Mouse (Mus musculus): ENCODE results near the gene Lhpp. TPM values are rescaled to one million over a fixed set of nuclear protein-coding genes. Genes with fewer than 3 reads are reported as not detected.

The Lhpp gene
- total RNA-seq, 2 experiments from 2014 or later, result 17.1 to 26.8 TPM

GRCm38 (mm10) chr7:132597251-132598041, 13.0 kb upstream of the Lhpp start:
- no peak for DNase-seq (ENCODE audit: low spot score in 2 of 2)

DNA sequence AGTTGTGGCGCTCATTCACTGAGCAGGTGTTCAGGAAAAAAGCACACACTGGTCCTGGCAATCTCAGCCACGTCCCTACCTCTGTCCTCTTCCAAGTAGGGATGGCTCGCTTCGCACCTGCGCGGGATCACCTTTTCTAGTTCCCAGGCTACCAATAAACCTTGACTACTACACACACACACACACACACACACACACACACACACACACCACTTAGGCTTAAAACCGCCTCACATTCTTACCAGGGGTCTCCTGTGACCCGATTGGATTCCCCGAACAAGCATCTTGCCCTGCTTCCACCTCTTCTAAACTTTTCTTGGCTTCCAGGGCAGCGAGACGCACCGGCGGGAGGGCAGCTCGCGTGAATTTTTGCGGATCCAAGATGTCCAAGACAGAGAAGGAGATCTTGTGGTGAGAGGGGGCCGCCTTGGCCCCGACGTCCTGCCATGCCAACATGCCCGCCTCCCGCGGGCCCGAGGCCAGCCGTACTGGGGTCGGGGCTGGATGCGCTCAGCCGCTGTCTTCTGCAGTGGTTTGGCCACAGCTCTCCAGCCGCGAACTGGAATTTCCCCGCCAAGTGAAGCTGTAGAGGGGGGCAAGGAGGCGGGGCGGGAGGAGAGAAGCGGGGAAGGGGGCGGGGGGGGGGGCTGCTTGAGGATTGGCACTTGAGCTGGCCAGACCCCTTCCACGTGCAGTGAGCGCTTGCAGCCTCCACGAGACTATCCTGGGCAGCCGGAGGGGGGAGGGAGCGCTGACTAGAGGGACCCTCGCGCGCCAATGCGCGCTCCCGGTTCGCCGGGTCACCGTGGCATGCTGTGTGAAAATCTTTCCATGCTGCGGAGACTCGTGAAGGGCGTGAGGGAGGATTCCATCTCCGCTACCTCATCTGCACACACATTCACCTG, 11.1 kb upstream of the Lhpp start, which contains the start of gene Nkx1-2:
Gene Nkx1-2 (minus strand): TSS at position 567 of the 905 bp plus-strand sequence.
- no peak for DNase-seq (ENCODE audit: low spot score in 2 of 2)

GRCm38 (mm10) chr7:132600026-132600425, 10.4 kb upstream of the Lhpp start:
- DNase-seq (ENCODE audit: low spot score in 2 of 2), result no peak

- DNase-seq (ENCODE audit: low spot score in 2 of 2), result no peak
Observed at GRCm38 (mm10) chr7:132600926-132601325, 9.5 kb upstream of the Lhpp start.

DNA sequence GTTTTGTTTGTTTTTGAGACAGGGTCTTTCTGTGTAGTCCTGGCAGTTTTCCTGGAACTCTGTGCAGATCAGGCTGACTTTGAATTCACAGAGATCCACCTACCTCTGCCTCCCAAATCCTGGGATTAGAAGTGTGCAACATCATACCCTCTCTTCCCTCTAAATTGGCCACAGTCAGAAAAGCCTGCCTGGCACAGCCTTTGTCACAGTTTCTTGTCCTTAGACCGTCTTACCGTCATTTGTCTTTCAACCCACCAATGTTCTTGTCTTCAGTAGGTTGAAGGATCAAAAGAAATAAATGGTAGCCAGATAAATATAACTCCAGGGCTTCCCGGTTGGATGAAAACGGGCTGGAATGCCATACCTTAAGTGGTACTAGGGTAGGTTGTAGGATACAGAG, 5.7 kb upstream of the Lhpp start:
- DNase-seq (ENCODE audit: low spot score in 2 of 2), result no peak

DNA sequence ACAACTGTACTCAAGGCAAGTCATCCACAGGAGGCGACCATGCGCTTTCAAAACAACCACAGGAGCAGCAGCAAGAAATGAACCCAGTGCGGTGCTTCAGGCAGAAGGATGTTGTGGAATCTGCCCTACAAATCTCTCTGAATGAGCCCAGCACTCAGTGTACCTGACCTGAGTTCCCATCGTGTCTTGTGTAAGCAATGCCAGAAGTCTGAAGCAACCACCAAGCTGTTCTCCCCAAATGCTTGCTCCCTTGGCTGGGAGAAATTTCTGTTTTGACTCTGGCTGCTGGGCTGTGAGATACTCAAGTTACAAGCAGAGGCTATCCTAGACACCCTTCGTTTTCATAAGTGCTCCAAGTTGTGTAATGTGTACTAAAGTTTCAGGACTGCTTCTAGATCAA, 4.7 kb upstream of the Lhpp start:
- no peak for DNase-seq (ENCODE audit: low spot score in 2 of 2)

DNA sequence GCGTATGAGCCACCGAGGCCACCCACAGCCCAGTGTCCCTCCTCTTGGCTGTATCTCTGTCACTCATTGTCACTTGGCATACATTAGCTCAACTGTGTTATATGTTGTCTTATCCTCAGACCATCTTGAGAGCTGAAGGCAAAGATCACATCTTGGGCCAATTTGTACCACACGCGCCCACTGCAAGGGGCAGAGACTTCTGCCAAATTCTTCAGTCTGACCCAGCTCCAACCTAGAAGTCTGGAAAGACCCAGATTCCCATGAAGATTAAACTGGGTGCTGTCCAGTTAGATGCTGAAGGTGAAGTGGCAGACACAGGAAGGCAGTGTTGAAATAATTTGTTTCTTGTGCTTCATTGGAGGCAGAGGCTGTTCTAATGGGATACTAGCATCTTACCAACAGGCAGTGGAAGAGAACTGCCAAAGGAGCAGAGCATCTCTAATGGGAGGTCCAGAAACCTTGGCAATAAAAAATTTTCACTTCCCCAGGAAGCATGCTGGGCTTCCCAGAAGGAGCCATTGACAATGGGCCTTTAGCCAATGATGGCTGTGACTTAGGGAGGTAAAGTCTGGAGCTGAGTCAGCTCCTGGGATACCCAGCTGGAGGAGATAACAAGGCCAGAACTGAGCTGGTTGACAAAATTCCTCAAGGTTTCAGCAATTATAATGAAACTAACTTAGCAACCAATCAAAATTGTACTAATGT, 2.0 kb upstream of the Lhpp start:
- no peak for DNase-seq (ENCODE audit: low spot score in 2 of 2)

- DNase-seq (ENCODE audit: low spot score in 2 of 2), result no peak
Observed at GRCm38 (mm10) chr7:132611530-132611929, 1.1 kb downstream of the Lhpp start.

- no peak for DNase-seq (ENCODE audit: low spot score in 2 of 2)
Observed at GRCm38 (mm10) chr7:132615346-132615745, 4.9 kb downstream of the Lhpp start.

DNA sequence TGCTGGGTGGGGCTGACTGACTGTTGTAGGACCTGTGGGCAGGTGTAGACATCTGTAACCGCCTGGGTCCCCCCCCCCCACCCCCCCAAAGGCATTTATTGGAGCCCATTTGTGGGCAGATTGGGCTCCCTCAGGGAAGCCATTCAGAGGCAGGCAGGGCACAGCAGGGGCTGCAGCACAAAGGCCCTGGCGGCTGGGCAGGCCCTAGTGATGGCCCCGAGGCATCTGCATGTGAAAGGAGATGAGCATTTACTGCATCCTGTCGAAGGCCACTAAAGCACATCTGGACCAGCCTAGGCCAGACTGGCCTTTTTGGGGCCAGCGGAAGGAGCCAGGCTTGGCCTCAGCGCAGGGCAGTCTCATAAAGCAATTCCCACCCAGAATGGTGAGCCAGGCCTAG, 6.0 kb downstream of the Lhpp start:
- no peak for DNase-seq (ENCODE audit: low spot score in 2 of 2)

DNA sequence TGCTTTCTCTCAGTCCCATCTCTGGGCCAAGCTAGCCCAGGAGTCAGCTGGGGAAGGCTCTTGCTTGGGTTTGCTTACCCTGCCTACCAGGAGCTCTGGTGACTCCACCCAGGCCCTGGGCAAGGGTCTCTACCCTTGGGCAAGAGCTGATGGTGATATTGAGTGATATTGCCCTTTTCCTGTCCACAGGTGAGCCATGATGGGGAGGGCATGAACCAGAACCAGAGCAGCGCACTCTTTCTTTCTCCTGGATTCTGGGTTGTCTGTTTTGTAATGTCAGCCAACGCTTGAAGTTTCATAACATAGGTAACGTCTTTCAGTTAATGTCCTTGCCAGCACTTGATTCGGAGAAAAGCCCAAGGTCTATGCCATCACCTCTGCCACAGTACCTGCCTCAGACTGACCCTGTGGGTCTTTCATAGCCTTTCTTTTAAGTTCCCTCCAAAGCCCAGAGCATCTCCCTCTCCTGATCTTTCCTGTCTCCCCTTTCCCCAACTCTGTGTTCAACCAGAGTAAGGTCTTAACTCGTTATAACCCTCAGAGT, 6.7 kb downstream of the Lhpp start:
- no peak for DNase-seq (ENCODE audit: low spot score in 2 of 2)

DNA sequence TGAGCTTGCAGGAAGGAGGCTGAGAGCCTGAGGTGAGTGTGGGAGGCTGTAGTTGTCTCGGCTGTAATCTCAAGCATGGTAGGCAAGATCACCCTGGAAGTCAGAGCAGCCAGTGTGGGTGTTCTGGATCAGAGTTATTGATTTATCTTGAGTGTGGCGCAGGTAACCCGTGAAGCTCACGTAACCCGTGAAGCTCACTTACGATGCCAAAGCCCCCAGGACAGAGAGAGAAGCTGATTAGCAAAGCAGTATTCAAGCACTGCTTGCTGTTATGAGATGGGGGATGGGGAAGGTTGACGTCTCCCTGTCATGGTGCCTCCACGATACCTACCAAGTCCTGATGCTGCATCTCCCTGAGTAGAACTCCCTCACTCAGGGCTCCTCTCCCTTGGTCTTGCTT, 9.1 kb downstream of the Lhpp start:
- no peak for DNase-seq (ENCODE audit: low spot score in 2 of 2)

- DNase-seq (ENCODE audit: low spot score in 2 of 2), result no peak
Observed at GRCm38 (mm10) chr7:132619975-132620918, 9.8 kb downstream of the Lhpp start.

GRCm38 (mm10) chr7:132624161-132624560, 13.7 kb downstream of the Lhpp start:
- DNase-seq (ENCODE audit: low spot score in 2 of 2), result no peak

- no peak for DNase-seq (ENCODE audit: low spot score in 2 of 2)
Observed at GRCm38 (mm10) chr7:132626174-132626573, 15.7 kb downstream of the Lhpp start.

- DNase-seq (ENCODE audit: low spot score in 2 of 2), result no peak
Observed at GRCm38 (mm10) chr7:132627448-132627847, 17.0 kb downstream of the Lhpp start.

- DNase-seq (ENCODE audit: low spot score in 2 of 2), result no peak
Observed at GRCm38 (mm10) chr7:132631313-132631712, 20.9 kb downstream of the Lhpp start.

- DNase-seq (ENCODE audit: low spot score in 2 of 2), result no peak
Observed at GRCm38 (mm10) chr7:132637292-132637691, 26.9 kb downstream of the Lhpp start.

DNA sequence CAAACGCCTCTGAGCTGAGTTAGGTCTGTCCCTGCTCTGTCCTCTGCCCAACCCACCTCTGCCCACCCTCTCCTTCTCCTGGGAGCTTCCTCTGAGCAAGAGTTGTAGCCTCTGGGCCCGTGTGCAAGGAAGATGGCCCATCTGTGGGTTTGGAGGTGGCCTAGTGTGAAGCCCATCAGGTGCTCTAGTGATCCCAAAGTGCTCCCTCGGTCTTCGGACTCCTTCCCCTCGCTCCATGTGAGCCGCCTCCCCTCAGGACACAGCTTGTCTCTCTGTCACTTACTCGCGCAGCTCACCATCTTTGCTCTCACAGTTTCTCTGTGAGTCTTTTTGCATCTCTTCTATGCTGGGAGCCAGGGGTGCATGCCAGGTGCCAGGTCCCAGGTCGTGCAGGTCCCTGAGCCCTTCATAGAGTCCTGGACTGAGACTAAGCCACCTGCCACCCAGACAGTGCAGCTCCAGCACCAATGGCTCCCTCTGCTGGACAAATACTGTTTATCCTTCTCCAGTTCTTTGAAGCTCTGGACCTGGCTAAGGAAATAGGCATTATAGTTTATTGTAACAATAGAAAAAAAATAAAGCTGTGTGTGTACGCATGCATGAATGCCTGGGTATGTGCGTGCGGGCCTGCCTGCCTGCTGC, 28.1 kb downstream of the Lhpp start:
- peak in 1 of 2 experiments; percentile 34 for DNase-seq (ENCODE audit: low spot score in 2 of 2)

DNA sequence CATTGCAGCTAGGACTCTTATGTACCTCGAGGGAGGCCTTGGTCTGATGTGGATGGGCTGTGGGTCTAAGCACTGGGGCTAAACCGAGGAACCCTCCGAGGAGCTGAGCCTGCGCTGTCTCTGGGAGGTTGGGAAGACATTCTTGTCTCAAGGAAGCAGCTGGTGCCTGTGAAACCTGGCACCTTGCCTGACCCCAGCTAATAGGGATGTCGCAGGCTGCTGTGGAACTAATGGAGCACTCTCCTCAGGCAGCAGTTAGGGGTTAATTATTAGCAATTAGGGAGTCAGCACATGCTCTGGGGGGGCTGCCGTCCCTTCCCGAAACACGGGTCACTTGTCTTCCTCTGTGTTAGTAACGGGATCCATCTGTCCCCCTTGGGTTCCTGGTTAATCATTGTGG, 30.5 kb downstream of the Lhpp start:
- no peak for DNase-seq (ENCODE audit: low spot score in 2 of 2)

Measured in adrenal gland, adult 18-20 months (tissue).